Mouse (Mus musculus) thymus, postnatal 10 days (tissue): ENCODE data around the gene Gm9507.
"Not testable (repeated sequence)": the region's sequence is repeated elsewhere in the genome, so short reads cannot be mapped to it uniquely, and the experiment has no call there.

Experiments used
- DNase-seq, 2 experiments: peaks; one replicate each; pipeline ENCODE4 v3.0.0; 2021; ENCODE audit warnings: low spot score in 2 of 2

Gene Gm9507

DNA sequence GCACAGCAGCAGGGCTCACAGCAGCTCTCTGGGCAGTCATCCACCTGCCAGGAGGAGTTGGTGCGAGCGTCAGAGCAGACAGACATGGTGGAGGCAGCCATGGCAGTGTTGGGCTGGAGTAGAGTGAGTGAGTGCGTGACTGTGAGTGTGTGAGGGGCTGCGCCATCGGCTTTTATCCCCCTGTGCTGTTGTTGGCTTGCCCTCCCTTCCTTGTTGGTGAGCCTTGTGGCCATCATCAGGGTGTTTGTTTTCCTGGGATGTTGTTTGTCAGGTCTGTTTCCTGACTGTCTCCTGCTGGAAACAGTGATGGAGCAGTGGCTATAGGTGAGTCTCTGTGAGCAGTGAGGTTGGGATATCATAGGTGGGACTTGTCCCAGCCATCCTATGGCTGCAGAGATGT lies at the start of gene Gm9507:
Gene Gm9507 (minus strand): TSS at position 101 of the 400 bp plus-strand sequence.
- no peak for DNase-seq

DNA sequence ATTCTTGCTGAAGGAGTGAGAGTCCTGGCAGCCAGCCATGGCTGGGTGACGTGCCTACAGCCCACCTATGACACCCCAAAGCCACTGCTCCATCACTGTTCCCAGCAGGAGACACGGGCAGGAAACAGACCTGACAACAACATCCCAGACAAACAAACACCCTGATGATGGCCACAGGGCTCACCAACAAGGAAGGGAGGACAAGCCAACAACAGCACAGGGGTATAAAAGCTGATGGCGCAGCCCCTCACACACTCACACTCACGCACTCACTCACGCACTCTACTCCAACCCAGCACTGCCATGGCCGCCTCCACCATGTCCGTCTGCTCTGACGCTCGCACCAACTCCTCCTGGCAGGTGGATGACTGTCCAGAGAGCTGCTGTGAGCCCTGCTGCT lies 40.9 kb upstream of the Gm9507 start, which contains the start of gene Gm10318:
Gene Gm10318 (plus strand): TSS at position 301 of the 400 bp plus-strand sequence.
- DNase-seq: no peak

DNA sequence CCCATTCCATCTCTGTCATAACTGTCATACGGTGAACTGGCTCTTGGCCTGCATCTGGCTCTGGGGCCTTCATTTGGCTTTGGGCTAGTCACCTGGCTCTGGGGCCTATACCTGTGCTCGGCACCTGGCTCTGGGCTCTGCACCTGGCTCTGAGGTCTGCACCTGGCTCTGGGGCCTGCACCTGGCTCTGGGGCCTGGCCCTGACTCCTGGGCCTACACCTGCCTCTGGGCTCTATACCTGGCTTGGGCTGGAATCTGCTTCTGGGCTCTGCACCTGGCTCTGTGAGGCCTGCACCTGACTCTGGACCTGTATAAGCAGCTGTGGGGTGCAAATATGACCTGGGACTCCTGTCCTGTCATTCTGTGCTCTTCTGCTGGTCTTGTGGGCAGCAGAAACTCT lies 35.9 kb upstream of the Gm9507 start:
- DNase-seq: no peak

DNA sequence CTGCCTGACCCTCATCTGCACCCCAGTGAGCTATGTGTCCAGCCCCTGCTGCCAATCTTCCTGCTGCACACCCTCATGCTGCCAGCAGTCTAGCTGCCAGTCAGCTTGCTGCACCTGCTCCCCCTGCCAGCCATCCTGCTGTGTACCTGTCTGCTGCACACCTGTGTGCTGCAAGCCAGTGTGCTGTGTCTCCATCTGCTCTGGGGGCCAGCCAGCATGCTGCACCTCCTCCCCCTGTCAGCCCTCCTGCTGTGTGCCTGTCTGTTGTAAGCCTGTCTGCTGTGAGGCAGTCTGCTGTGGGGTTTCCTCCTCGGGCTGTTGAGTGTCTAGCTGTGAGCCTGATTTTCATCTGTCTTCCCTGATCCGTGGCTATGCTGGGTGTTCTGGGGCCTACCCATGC lies 35.3 kb upstream of the Gm9507 start:
- DNase-seq: no peak

DNA sequence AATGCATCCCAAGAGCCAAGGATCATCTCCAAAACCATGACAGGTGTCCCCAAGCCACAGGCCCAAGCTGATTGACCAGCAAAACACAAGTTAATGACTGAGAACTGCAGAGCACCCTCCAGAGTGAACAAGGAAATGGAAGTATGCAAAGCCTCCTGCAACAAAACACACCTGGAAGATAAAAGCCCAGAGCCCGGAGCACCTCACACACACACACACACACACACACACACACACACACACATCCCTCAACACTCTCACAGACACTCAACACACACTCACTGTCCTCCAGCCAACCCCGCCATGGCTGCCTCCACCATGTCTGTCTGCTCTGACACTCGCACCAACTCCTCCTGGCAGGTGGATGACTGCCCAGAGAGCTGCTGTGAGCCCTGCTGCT lies 34.9 kb upstream of the Gm9507 start, which contains the start of gene Gm36176:
Gene Gm36176 (plus strand): TSS at position 301 of the 400 bp plus-strand sequence.
- DNase-seq: no peak

DNA sequence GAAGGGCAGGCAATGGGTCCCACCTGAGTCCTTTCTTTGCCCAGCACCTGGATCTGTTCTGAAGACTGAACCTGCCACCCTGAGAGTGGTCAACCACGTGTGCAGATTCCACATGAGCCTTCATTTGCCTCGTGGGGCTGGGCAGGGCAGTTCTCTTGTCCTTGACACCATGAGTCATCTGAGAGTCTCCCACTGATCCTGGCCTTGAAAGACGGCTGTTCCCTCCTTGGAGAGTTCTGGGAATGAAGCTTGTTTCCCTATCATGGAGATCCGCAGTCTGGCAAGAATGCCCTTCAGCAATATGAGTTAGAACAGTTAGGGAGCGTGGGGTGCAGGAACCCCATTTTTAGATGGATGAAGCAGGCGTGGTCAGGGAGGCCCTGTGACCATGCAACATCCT lies 27.4 kb upstream of the Gm9507 start:
- no peak for DNase-seq

DNA sequence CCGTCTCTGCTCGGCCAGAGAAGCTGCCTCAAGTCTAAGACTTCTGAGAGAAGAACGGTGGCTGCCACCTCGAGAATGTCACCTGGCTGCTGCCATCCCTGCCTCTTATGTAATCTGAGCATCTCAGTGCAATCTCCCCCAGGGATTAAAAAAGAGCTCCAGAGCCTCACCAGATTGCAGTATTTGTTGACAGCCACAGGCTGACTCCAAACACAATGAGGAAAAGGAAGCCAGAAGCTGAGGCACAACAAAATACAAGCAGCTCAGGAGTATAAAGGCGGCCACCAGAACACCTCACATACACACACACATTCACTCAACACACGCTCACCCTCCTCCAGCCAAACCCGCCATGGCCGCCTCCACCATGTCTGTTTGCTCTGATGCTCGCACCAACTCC lies 24.0 kb upstream of the Gm9507 start, which contains the start of gene Krtap10-10:
Gene Krtap10-10 (plus strand): TSS at position 301 of the 400 bp plus-strand sequence.
- DNase-seq: no peak

DNA sequence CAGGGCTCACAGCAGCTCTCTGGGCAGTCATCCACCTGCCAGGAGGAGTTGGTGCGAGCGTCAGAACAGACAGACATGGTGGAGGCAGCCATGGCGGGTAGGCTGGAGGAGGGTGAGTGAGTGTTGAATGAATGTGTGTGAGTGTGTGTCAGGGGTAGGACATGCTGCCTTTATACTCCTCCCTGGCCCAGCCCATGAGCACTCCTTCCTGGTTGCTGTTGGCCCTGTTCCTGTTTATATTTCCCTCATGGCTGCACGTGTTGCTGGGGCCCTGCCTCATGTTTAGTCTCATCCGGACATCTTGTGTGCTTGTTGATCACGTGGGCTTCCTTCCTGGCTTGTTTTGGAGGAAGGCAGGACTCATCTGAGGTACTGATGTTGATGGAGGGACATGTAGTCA lies 15.3 kb upstream of the Gm9507 start, which contains the start of gene Krtap10-4:
Gene Krtap10-4 (minus strand): TSS at position 145 of the 400 bp plus-strand sequence.
- no peak for DNase-seq

DNA sequence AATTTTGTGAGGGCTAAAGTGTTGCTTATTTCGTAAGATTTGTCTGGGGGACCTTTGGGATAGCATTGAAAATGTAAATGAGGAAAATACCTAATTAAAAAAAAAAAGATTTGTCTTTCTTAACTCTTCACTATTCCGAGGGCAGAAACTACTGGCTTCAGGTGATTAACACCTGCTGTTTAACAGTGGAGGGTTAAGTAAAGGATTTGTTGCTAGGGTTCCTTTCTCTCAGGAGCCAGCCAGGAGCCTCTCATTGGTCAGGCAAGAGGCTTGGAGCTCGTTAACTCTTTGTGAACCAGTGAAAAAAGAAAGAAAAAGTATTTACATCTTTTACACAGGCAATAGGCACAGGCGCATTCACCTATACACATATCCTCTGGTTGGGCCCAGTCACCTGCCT lies 7.6 kb upstream of the Gm9507 start:
- no peak for DNase-seq

DNA sequence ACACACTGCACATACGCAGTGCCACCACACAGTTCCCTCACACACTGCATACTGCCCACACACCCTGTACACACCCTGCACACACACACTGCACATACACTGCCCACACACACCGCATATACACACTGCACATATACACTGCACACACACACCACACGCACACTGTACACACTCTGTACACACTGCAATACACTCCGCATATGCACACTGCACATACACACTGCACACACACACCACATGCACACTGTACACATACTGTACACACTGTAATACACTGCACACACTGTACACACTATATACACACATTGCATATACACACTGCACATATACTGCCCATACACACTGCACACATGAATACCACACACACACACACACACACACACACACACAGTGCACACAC lies 6.9 kb upstream of the Gm9507 start:
- no peak for DNase-seq

DNA sequence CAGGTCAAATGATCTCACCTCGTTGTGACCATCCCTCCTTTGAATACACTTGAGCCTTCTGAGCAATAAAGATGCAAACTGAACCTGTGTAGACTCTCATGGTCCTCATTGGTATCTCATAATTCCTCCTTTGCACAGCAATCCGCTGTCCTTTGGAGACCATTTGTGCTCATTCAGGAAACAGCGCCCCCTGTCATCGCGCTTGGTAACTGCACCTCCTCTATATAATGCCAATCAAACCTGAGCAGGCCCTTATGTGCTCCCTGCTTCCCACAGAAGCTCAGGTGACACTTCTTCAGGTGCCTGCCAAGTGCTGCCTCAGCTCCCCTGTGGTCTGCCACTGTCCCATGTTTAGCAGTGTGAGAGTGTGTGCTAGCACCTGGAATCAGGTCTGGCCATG lies 3.9 kb upstream of the Gm9507 start:
- peak in 1 of 2 experiments; percentile 52 for DNase-seq

DNA sequence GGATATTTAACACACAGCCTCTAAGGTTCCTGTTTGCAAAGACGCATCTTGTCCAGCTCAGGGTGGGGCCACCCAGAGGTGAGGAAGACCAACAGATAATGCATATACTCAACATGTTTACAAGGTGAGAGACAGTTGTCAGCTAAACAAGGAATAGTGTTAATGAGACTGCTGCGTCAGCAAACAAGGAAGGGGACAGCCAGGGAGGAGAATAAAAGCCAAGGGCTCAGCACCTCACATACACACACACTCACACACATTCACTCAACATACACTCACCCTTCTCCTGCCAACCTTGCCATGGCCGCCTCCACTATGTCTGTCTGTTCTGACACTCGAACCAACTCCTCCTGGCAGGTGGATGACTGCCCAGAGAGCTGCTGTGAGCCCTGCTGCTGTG lies 2.7 kb upstream of the Gm9507 start, which contains the start of gene Gm2696:
Gene Gm2696 (plus strand): TSS at position 301 of the 400 bp plus-strand sequence.
- DNase-seq: no peak

DNA sequence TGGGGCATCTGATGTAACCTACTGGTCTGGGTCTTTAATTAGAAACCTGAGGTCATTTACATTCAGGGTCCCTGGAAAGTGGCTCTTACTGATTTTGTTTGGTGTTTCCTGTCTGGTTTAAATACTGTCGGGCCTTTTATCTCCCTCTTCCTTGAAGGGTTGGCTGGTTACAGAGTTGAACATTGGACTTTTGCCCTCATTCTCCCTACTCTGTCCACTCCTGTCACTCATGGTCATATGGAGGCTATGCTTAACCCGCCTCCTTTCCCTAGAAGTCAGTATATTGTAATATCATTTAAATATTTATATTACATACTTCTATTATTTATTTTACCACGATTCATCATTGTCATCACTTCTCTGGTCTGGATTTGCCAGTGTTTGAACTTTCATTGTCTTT lies 7.5 kb downstream of the Gm9507 start:
- no peak for DNase-seq

DNA sequence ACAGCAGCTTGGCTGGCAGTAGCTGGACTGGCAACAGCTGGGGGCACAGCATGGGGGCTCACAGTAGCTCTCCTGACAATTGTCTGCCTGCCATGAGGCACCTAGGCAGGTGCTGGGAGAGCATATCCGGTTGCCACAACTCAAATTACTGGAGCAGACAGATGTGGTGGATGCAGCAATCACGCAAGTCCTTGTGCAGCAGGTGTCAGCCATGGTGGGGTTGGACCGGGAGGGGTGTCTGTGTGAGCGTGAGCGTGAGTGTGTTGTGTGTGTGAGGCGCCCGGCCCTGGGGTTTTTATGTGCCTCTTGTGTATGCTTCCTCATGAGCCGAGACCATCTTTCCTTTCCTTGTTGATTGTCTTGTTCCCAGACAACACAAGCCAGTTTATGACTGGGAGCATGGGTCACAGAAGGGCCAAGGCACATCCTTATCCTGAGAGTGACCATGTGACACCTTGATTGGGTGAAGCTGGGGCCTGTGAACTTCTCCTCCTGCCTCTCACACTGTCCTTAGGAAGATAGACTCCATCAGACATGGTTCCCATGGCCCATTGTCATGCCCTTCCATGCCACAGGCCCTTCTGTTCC lies 12.6 kb downstream of the Gm9507 start, which contains the start of gene Gm19668:
Gene Gm19668 (minus strand): TSS at position 213 of the 588 bp plus-strand sequence.
- DNase-seq: no peak

DNA sequence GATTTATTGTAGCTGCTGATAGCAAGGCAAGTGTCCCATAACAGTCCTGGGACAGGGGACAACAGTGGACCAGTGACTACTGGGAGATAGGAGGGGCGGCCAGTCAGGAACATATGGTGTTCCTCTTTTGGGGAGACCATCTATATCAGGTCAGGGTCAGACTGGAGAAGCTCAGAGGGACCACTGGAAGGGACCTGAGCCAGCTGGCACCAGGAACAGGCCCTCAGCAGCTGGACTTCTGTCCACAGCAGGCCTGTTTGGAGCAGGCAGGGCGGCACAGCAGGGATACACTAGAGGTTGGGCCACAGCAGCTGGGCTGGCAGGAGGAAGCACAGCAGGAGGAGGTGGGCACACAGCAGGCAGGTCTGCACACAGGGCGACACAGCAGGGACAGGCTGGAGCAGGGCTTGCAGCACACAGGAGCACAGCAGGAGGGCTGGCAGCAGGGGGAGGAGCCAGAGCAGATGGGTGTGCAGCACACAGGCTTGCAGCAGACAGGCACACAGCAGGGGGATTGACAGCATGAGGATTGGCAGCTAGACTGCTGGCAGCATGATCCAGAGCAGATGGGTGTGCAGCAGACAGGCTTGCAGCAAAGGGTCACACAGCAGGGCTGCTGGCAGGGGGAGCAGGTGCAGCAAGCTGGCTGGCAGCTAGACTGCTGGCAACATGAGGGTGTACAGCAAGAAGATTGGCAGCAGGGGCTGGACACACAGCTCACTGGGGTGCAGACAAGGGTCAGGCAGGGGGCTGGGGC lies 13.3 kb downstream of the Gm9507 start:
- not testable (repeated sequence) for DNase-seq

DNA sequence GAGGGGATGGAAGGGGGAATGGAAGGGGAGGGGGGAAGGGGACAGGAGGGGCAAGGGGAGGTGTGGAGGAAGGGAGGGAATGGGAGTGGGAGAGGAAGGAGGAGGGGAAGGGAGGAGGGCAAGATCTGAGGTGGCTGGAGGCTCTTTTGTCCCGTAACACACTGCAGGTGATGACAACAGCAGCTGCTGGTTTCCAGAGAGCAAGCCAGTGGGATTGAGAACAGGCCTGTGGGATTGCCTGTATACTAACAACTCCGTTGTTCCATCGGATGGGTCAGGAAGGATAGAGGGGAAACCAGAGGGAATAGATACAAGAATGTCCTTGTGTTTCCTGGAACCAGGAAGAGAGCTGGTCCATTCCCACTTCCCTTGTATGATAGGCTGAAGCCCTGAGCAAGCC lies 14.0 kb downstream of the Gm9507 start:
- DNase-seq: no peak

DNA sequence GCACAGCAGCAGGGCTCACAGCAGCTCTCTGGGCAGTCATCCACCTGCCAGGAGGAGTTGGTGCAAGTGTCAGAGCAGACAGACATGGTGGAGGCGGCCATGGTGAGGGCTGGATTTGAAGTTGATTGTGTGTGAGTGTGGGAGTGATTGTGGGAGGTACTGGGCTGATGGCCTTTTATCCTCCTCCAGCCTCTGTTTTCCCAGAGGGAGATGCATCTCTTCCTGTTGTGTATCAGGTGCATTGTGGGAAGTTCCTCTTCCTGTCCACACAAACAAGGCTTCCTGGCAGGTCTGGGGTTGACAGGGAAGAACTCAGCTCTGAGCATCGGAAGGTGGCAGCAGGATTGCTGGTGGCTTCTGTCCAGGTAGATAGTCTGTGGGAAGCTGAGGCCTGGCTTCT lies 16.7 kb downstream of the Gm9507 start, which contains the start of gene Gm9639:
Gene Gm9639 (minus strand): TSS at position 101 of the 400 bp plus-strand sequence.
- no peak for DNase-seq

DNA sequence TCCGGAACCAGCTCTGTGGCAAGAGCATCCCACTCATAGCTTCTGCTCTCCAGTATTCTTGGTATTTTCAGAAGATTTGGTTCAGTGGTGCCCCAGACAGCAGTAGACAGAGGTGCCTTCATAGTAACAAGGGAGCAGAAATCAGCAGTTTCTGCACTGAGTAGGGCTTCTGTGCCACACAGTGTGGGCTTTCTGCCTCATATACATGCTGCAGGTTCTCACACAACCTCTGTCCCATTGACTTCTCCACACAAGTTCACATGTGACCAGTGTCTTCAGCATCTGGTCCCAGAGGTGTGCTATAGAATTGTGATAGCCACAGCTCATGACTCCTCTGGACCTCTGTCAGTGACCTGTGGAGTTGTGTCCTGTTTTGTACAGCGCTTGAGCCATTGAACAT lies 23.0 kb downstream of the Gm9507 start:
- DNase-seq: no peak

DNA sequence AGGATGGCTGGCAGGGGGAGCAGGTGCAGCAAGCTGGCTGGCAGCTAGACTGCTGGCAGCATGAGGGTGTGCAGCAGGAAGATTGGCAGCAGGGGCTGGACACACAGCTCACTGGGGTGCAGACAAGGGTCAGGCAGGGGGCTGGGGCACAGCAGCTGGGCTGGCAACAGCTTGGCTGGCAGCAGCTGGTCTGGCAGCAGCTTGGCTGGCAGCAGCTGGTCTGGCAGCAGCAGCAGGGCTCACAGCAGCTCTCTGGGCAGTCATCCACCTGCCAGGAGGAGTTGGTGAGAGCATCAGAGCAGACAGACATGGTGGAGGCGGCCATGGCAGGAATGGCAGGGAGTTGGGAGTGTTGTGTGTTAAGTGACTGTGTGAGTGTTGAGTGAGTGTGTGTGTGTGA lies 23.8 kb downstream of the Gm9507 start, which contains the start of gene Gm7137:
Gene Gm7137 (minus strand): TSS at position 325 of the 400 bp plus-strand sequence.
- not testable (repeated sequence) for DNase-seq

DNA sequence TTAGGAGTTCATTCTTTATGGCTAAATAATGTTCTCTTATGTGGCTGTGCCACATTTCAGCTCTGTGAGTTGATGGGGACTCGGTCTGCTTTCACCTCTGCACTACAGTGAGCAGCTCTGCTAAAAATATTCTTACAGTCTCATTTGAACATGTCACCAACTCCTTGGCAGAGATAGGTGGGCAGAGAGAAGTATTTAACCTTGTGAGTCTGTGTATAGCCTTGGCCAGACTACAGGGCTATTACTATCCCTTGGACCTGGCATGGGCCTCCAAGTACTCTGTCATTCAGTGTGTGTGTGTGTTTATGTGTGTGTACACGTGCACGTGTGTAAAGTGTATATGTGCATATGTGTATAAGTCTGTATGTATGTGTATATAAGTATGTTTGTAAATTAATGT lies 28.2 kb downstream of the Gm9507 start:
- DNase-seq: not testable (repeated sequence)

DNA sequence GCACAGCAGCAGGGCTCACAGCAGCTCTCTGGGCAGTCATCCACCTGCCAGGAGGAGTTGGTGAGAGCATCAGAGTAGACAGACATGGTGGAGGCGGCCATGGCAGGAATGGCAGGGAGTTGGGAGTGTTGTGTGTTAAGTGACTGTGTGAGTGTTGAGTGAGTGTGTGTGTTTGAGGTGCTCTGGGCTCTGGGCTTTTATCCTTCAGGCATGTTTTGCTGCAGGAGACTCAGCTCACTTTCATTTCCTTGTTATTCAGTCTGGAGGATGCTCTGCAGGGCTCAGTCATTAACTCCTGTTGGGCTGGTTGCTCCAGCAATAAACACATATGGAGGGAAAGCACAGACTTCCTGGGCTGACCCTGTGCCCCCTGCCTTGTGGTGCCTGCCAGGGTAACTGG lies 29.2 kb downstream of the Gm9507 start, which contains the start of gene Gm3250:
Gene Gm3250 (minus strand): TSS at position 101 of the 400 bp plus-strand sequence.
- DNase-seq: not testable (repeated sequence)

DNA sequence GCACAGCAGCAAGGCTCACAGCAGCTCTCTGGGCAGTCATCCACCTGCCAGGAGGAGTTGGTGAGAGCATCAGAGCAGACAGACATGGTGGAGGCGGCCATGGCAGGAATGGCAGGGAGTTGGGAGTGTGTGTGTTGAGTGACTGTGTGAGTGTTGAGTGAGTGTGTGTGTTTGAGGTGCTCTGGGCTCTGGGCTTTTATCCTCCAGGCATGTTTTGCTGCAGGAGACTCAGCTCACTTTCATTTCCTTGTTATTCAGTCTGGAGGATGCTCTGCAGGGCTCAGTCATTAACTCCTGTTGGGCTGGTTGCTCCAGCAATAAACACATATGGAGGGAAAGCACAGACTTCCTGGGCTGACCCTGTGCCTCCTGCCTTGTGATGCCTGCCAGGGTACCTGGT lies 34.8 kb downstream of the Gm9507 start, which contains the start of gene Gm7138:
Gene Gm7138 (minus strand): TSS at position 101 of the 400 bp plus-strand sequence.
- DNase-seq: not testable (repeated sequence)
